Mouse (Mus musculus): ENCODE measurements around the gene Gsn. TPM values are rescaled to one million over a fixed set of nuclear protein-coding genes. Genes with fewer than 3 reads are reported as not detected.

Gene Gsn
- polyA plus RNA-seq, 1 experiment from 2014 or later: 321 TPM

- no peaks in the 10 kb centered on the region for H3K36me3 ChIP-seq
- no peak overlapping the region for H3K9ac ChIP-seq
- no peaks in the 10 kb centered on the region for H3K4me1 ChIP-seq (replicated peaks)
- ATAC-seq (replicated peaks; ENCODE audit: insufficient number of reproducible peaks, insufficient read depth, low FRiP score, low read depth): no peak
- no peaks in the 10 kb centered on the region for H3K9me3 ChIP-seq (replicated peaks)
- H3K4me2 ChIP-seq: no peak overlapping the region
- no peak overlapping the region for H3K4me3 ChIP-seq
- H3K27me3 ChIP-seq: no peaks in the 10 kb centered on the region
- H3K27ac ChIP-seq: no peak overlapping the region
- 39% methylated on average over 5 of the region's 5 CpGs for WGBS
Measured at GRCm38 (mm10) chr2:35349184-35349583, 93.0 kb downstream of the Gsn start.

Other genes starting within 250 kb of the Gsn start
- 0.06 and 0.30 TPM in 2 replicates for gene Hc, start 194.9 kb upstream of the Gsn start, polyA plus RNA-seq (2015; fragmentation: Nextera tagmentation; extraction: Ambion mirVana)
- 0.19 and 0.58 TPM in 2 replicates for gene AI182371, start 154.8 kb upstream of the Gsn start, polyA plus RNA-seq (2015; fragmentation: Nextera tagmentation; extraction: Ambion mirVana)
- 14.4 and 18.0 TPM in 2 replicates for gene Cntrl, start 146.9 kb upstream of the Gsn start, polyA plus RNA-seq (2015; fragmentation: Nextera tagmentation; extraction: Ambion mirVana)
- gene Rab14, start 55.3 kb upstream of the Gsn start, polyA plus RNA-seq (2015; fragmentation: Nextera tagmentation; extraction: Ambion mirVana): 238 and 318 TPM in 2 replicates
- gene Stom, start 80.6 kb downstream of the Gsn start, polyA plus RNA-seq (2015; fragmentation: Nextera tagmentation; extraction: Ambion mirVana): 52.2 and 65.6 TPM in 2 replicates
- not detected in 2 replicates for gene 4930568D16Rik, start 111.3 kb downstream of the Gsn start, polyA plus RNA-seq (2015; fragmentation: Nextera tagmentation; extraction: Ambion mirVana)
- gene 4930402F06Rik, start 140.8 kb downstream of the Gsn start, polyA plus RNA-seq (2015; fragmentation: Nextera tagmentation; extraction: Ambion mirVana): not detected in 2 replicates
- gene Ggta1, start 206.9 kb downstream of the Gsn start, polyA plus RNA-seq (2015; fragmentation: Nextera tagmentation; extraction: Ambion mirVana): 27.4 and 31.6 TPM in 2 replicates

Measured in heart, embryonic 15.5 days (tissue).